ENCODE assay signal across 22 mouse cellular contexts in the genomic region with DNA sequence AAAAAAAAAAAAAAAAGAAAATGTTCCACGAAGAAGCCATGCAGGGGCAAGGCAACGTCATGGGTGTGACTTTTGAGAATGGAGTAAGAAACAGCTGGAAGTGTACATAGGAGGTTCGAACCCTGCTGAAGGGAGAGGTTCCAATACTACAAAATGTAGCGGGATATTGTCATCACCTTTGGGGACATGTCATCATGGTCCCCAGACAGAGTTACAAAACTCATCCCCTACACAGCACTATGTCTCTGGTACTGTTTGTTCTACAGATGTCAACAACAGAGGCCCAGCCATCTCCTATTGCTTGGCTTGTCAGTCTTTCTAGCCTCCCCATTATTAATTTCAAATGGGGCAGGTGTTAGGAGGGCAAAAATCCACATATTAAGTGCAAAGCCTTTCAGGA. TPM values are rescaled to one million over a fixed set of nuclear protein-coding genes. Genes with fewer than 3 reads are reported as not detected.
"Had no signal": no experiment of that assay in that cellular context is flagged by ENCODE, and none has a peak within 500 bp of the region (broad histone marks: within the 10 kb centered on the region; RNA-seq: fewer than 3 reads in every experiment).

No protein-coding gene starts in this region.

- DNase-seq: lung, adult 2 months; lung, postnatal 14 days; lung, postnatal 36 days; right cerebral cortex, postnatal 14 days; spleen, adult 18-20 months; thymus, adult 18-20 months; thymus, postnatal 14 days; thymus, postnatal 36 days had no signal

- H3K27ac ChIP-seq: liver, embryonic 14.5 days; lung, embryonic 15.5 days; macrophage; midbrain, embryonic 13.5 days; midbrain, embryonic 15.5 days; neural tube, embryonic 12.5 days had no signal

- H3K9ac ChIP-seq: liver, embryonic 14.5 days; lung, embryonic 15.5 days; midbrain, embryonic 13.5 days; midbrain, embryonic 15.5 days; neural tube, embryonic 12.5 days had no signal

- H3K27me3 ChIP-seq: lung, embryonic 15.5 days; megakaryocyte, embryonic 14.5 days; midbrain, embryonic 13.5 days; midbrain, embryonic 15.5 days; neural tube, embryonic 12.5 days had no signal

- H3K4me2 ChIP-seq: lung, embryonic 15.5 days; midbrain, embryonic 13.5 days; midbrain, embryonic 15.5 days; neural tube, embryonic 12.5 days had no signal

- H3K4me1 ChIP-seq: lung, embryonic 15.5 days; megakaryocyte, embryonic 14.5 days; midbrain, embryonic 13.5 days; midbrain, embryonic 15.5 days; neural tube, embryonic 12.5 days had no signal

- H3K9me3 ChIP-seq: lung, embryonic 15.5 days; megakaryocyte, embryonic 14.5 days; midbrain, embryonic 13.5 days; midbrain, embryonic 15.5 days; neural tube, embryonic 12.5 days had no signal

- ATAC-seq: lung, postnatal 0 days; midbrain, embryonic 13.5 days; midbrain, embryonic 15.5 days had no signal

- H3K36me3 ChIP-seq: lung, embryonic 15.5 days; midbrain, embryonic 13.5 days; midbrain, embryonic 15.5 days; neural tube, embryonic 12.5 days had no signal

- H3K4me3 ChIP-seq: lung, embryonic 15.5 days; megakaryocyte, embryonic 14.5 days; midbrain, embryonic 13.5 days; midbrain, embryonic 15.5 days; neural tube, embryonic 12.5 days had no signal

RNA-seq across cellular contexts. Expression of gene Alb, which starts 13.2 kb away (rescaled TPM):
- total RNA-seq: megakaryocyte progenitor cell, adult 5-6 weeks; monocyte, adult 5-6 weeks; neutrophil, adult 5-6 weeks had no signal
- polyA plus RNA-seq: macrophage had no signal

RNA-seq across cellular contexts. Expression of gene Afp, which starts 16.6 kb away (rescaled TPM):
- total RNA-seq: midbrain, postnatal 0 days; monocyte, adult 5-6 weeks had no signal

RNA-seq across cellular contexts. Expression of gene Afm, which starts 44.8 kb away (rescaled TPM):
- total RNA-seq: megakaryocyte progenitor cell, adult 5-6 weeks; midbrain, postnatal 0 days; monocyte, adult 5-6 weeks; neutrophil, adult 5-6 weeks had no signal
- polyA plus RNA-seq: lung, adult 2 months; lung, postnatal 0 days; macrophage; midbrain, embryonic 13.5 days; midbrain, embryonic 15.5 days; midbrain, postnatal 0 days; neural tube, embryonic 12.5 days; neural tube, embryonic 14.5 days; thymus, postnatal 0 days had no signal
